Mouse (Mus musculus): ENCODE data around the gene Tgfbr1. TPM values are rescaled to one million over a fixed set of nuclear protein-coding genes. Genes with fewer than 3 reads are reported as not detected.

The Tgfbr1 gene
- polyA plus RNA-seq (2014; fragmentation: Nextera tagmentation; extraction: Ambion mirVana), result 36.8 and 49.2 TPM in 2 replicates

- H3K9me3 ChIP-seq (replicated peaks; ENCODE audit: control insufficient read depth, low read length), result no peaks in the 10 kb centered on the region
- WGBS (ENCODE audit: insufficient replicate concordance), result under 1% methylated on average over 50 of the region's 65 CpGs
- no peaks in the 10 kb centered on the region for H3K27me3 ChIP-seq (ENCODE audit: control insufficient read depth, insufficient read depth, low read length)
- H3K27ac ChIP-seq (ENCODE audit: low read depth, low read length), result peak within 1 kb of the TSS; percentile 94
- H3K9ac ChIP-seq (ENCODE audit: low read depth, low read length), result peak within 1 kb of the TSS; percentile 90
- peak; percentile 100 for ATAC-seq (replicated peaks; ENCODE audit: insufficient number of reproducible peaks, low FRiP score, low TSS enrichment)
- H3K36me3 ChIP-seq (ENCODE audit: control insufficient read depth, insufficient read depth, low read length), result no peaks in the 10 kb centered on the region
- H3K4me1 ChIP-seq (ENCODE audit: control insufficient read depth, insufficient read depth, low read length), result 0 out of 2 replicates have a peak, but pooled peaks cover 8% of the 10 kb centered on the region
- peak within 1 kb of the TSS; percentile 77 for H3K4me3 ChIP-seq (ENCODE audit: low read depth, low read length)
- H3K4me2 ChIP-seq, result peak within 1 kb of the TSS; percentile 87
Measured at GRCm38 (mm10) chr4:47352803-47353388, at the start of gene Tgfbr1. TSS of gene Tgfbr1 (plus strand) at chr4:47353222.

GRCm38 (mm10) chr4:47303340-47303998 is 49.6 kb upstream of the Tgfbr1 start:
- ATAC-seq (replicated peaks; ENCODE audit: insufficient number of reproducible peaks, low FRiP score, low TSS enrichment), result no peak
- Histone ChIP-seq H3K4me3 (ENCODE audit: low read depth, low read length) (no peak overlapping the region), H3K27me3 (ENCODE audit: control insufficient read depth, insufficient read depth, low read length) (no peaks in the 10 kb centered on the region), H3K36me3 (ENCODE audit: control insufficient read depth, insufficient read depth, low read length) (no peaks in the 10 kb centered on the region), H3K9me3 (replicated peaks; ENCODE audit: control insufficient read depth, low read length) (no peaks in the 10 kb centered on the region; the same call in 1 of the 2 replicates), H3K4me2 (no peak overlapping the region), H3K27ac (ENCODE audit: low read depth, low read length) (no peak overlapping the region), H3K9ac (ENCODE audit: low read depth, low read length) (no peak overlapping the region), H3K4me1 (ENCODE audit: control insufficient read depth, insufficient read depth, low read length) (no peaks in the 10 kb centered on the region)
- 70% methylated on average over 5 of the region's 5 CpGs for WGBS (ENCODE audit: insufficient replicate concordance)

GRCm38 (mm10) chr4:47309886-47310625 is 43.0 kb upstream of the Tgfbr1 start:
- no peak for ATAC-seq (replicated peaks; ENCODE audit: insufficient number of reproducible peaks, low FRiP score, low TSS enrichment)
- Histone ChIP-seq H3K4me3 (ENCODE audit: low read depth, low read length) (no peak overlapping the region), H3K27ac (ENCODE audit: low read depth, low read length) (no peak overlapping the region), H3K27me3 (ENCODE audit: control insufficient read depth, insufficient read depth, low read length) (no peaks in the 10 kb centered on the region), H3K9me3 (replicated peaks; ENCODE audit: control insufficient read depth, low read length) (no peaks in the 10 kb centered on the region), H3K36me3 (ENCODE audit: control insufficient read depth, insufficient read depth, low read length) (no peaks in the 10 kb centered on the region), H3K4me1 (ENCODE audit: control insufficient read depth, insufficient read depth, low read length) (peaks cover 12% of the 10 kb centered on the region), H3K9ac (ENCODE audit: low read depth, low read length) (no peak overlapping the region), H3K4me2 (no peak overlapping the region)
- 82% methylated on average over 12 of the region's 12 CpGs for WGBS (ENCODE audit: insufficient replicate concordance)

- Histone ChIP-seq H3K4me2 (no peak overlapping the region), H3K9me3 (replicated peaks; ENCODE audit: control insufficient read depth, low read length) (no peaks in the 10 kb centered on the region), H3K27me3 (ENCODE audit: control insufficient read depth, insufficient read depth, low read length) (no peaks in the 10 kb centered on the region), H3K9ac (ENCODE audit: low read depth, low read length) (no peak overlapping the region), H3K4me3 (ENCODE audit: low read depth, low read length) (no peak overlapping the region), H3K27ac (ENCODE audit: low read depth, low read length) (no peak overlapping the region), H3K4me1 (ENCODE audit: control insufficient read depth, insufficient read depth, low read length) (peaks cover 12% of the 10 kb centered on the region), H3K36me3 (ENCODE audit: control insufficient read depth, insufficient read depth, low read length) (no peaks in the 10 kb centered on the region)
- ATAC-seq (replicated peaks; ENCODE audit: insufficient number of reproducible peaks, low FRiP score, low TSS enrichment), result peak; percentile 61; the same call in 1 of the 2 replicates
- 25% methylated on average over 6 of the region's 6 CpGs for WGBS (ENCODE audit: insufficient replicate concordance)
Measured at GRCm38 (mm10) chr4:47310812-47311211, 42.2 kb upstream of the Tgfbr1 start.

DNA sequence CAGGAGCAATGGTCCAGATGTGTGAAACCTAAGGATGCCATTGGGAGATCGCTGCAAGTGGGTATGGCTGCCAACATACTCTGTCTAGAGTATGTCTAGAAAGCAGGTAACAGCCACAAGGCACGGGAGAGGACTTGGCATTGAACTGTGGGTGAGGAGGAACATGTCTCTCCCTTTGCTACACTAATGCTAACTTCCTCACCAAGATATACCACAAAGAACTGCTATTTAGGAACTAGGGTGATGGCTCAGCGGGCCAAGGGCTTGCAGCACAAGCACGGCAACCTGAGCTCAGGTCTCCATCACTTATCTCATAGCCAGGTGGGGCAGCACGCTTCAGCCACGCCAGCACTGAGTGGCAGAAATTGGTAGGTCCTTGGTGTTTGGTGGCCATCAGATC is 41.6 kb upstream of the Tgfbr1 start:
- Histone ChIP-seq H3K4me1 (ENCODE audit: control insufficient read depth, insufficient read depth, low read length) (peaks cover 12% of the 10 kb centered on the region), H3K36me3 (ENCODE audit: control insufficient read depth, insufficient read depth, low read length) (no peaks in the 10 kb centered on the region), H3K9ac (ENCODE audit: low read depth, low read length) (no peak overlapping the region), H3K4me3 (ENCODE audit: low read depth, low read length) (no peak overlapping the region), H3K4me2 (no peak overlapping the region), H3K27ac (ENCODE audit: low read depth, low read length) (no peak overlapping the region), H3K9me3 (replicated peaks; ENCODE audit: control insufficient read depth, low read length) (no peaks in the 10 kb centered on the region), H3K27me3 (ENCODE audit: control insufficient read depth, insufficient read depth, low read length) (no peaks in the 10 kb centered on the region)
- WGBS (ENCODE audit: insufficient replicate concordance), result 84% methylated on average over 6 of the region's 6 CpGs
- no peak for ATAC-seq (replicated peaks; ENCODE audit: insufficient number of reproducible peaks, low FRiP score, low TSS enrichment)

- no peaks in the 10 kb centered on the region for H3K9me3 ChIP-seq (replicated peaks; ENCODE audit: control insufficient read depth, low read length)
- H3K27me3 ChIP-seq (ENCODE audit: control insufficient read depth, insufficient read depth, low read length), result no peaks in the 10 kb centered on the region
- H3K4me3 ChIP-seq (ENCODE audit: low read depth, low read length), result no peak overlapping the region
- H3K9ac ChIP-seq (ENCODE audit: low read depth, low read length), result no peak overlapping the region
- no peak overlapping the region for H3K4me2 ChIP-seq
- WGBS (ENCODE audit: insufficient replicate concordance), result 75% methylated on average over 7 of the region's 7 CpGs
- no peaks in the 10 kb centered on the region for H3K36me3 ChIP-seq (ENCODE audit: control insufficient read depth, insufficient read depth, low read length)
- H3K27ac ChIP-seq (ENCODE audit: low read depth, low read length), result no peak overlapping the region
- peaks cover 12% of the 10 kb centered on the region for H3K4me1 ChIP-seq (ENCODE audit: control insufficient read depth, insufficient read depth, low read length)
- no peak for ATAC-seq (replicated peaks; ENCODE audit: insufficient number of reproducible peaks, low FRiP score, low TSS enrichment)
Measured at GRCm38 (mm10) chr4:47311929-47312328, 41.1 kb upstream of the Tgfbr1 start.

DNA sequence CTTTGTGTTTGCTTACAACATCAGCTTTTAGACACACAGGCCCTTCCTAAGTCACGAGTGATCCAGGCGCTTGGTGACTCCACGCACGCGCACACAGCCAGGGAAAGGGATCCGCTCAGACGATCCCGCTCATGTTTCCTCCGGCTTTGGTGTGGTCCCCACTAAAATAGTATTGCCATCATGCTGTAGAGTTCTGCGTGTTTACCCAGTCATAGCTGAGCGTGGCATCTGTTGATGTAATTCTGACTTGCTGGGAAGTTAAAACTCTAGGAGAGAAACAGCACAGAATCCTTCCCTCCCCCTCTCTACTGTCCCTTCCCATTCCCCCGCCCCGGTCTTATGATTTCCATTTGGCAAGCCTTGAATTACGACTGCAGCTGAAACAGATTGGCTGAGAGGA is 40.3 kb upstream of the Tgfbr1 start:
- no peak overlapping the region for H3K4me2 ChIP-seq
- H3K27me3 ChIP-seq (ENCODE audit: control insufficient read depth, insufficient read depth, low read length), result no peaks in the 10 kb centered on the region
- no peaks in the 10 kb centered on the region for H3K9me3 ChIP-seq (replicated peaks; ENCODE audit: control insufficient read depth, low read length)
- no peaks in the 10 kb centered on the region for H3K36me3 ChIP-seq (ENCODE audit: control insufficient read depth, insufficient read depth, low read length)
- 82% methylated on average over 14 of the region's 14 CpGs for WGBS (ENCODE audit: insufficient replicate concordance)
- H3K9ac ChIP-seq (ENCODE audit: low read depth, low read length), result no peak overlapping the region
- no peak overlapping the region for H3K4me3 ChIP-seq (ENCODE audit: low read depth, low read length)
- H3K4me1 ChIP-seq (ENCODE audit: control insufficient read depth, insufficient read depth, low read length), result peaks cover 12% of the 10 kb centered on the region
- H3K27ac ChIP-seq (ENCODE audit: low read depth, low read length), result no peak overlapping the region
- no peak for ATAC-seq (replicated peaks; ENCODE audit: insufficient number of reproducible peaks, low FRiP score, low TSS enrichment)

GRCm38 (mm10) chr4:47313710-47314410 is 39.2 kb upstream of the Tgfbr1 start:
- H3K4me2 ChIP-seq, result no peak overlapping the region
- WGBS (ENCODE audit: insufficient replicate concordance), result 79% methylated on average over 8 of the region's 8 CpGs
- no peak overlapping the region for H3K27ac ChIP-seq (ENCODE audit: low read depth, low read length)
- H3K27me3 ChIP-seq (ENCODE audit: control insufficient read depth, insufficient read depth, low read length), result no peaks in the 10 kb centered on the region
- no peak for ATAC-seq (replicated peaks; ENCODE audit: insufficient number of reproducible peaks, low FRiP score, low TSS enrichment)
- no peaks in the 10 kb centered on the region for H3K9me3 ChIP-seq (replicated peaks; ENCODE audit: control insufficient read depth, low read length)
- peaks cover 12% of the 10 kb centered on the region for H3K4me1 ChIP-seq (ENCODE audit: control insufficient read depth, insufficient read depth, low read length)
- H3K36me3 ChIP-seq (ENCODE audit: control insufficient read depth, insufficient read depth, low read length), result no peaks in the 10 kb centered on the region
- no peak overlapping the region for H3K4me3 ChIP-seq (ENCODE audit: low read depth, low read length)
- no peak overlapping the region for H3K9ac ChIP-seq (ENCODE audit: low read depth, low read length)
